Mouse (Mus musculus) MEL (cell line): Measurements from ENCODE around the gene Rnps1. TPM values are rescaled to one million over a fixed set of nuclear protein-coding genes. Genes with fewer than 3 reads are reported as not detected.

Source experiments
- DNase-seq: peaks from one replicate; pipeline ENCODE4 v3.0.0; 2011; ENCODE audit warnings: low read depth, low spot score
- H3K27ac ChIP-seq: 2 replicates; pipeline ENCODE4 v1.5.1; 2012; ENCODE audit warnings: low read depth, mild to moderate bottlenecking, control low read depth, low read length, moderate library complexity; ENCODE audit not compliant: control insufficient read depth
- H3K27me3 ChIP-seq, 2 experiments: fragments of 150-350 bp in 1 of 2; sonication (generic) in 1 of 2; 2 replicates each; pipeline ENCODE4 v1.6.1; 2012; ENCODE audit warnings: low read length in 2 of 2, mild to moderate bottlenecking in 2 of 2, improper control_type of control experiment in 1 of 2, moderate library complexity in 1 of 2; ENCODE audit not compliant: insufficient read depth in 2 of 2, control insufficient read depth in 1 of 2
- H3K36me3 ChIP-seq, 2 experiments: 2 replicates each; pipeline ENCODE4 v1.6.1; 2012 to 2014; ENCODE audit warnings: low read length in 2 of 2, improper control_type of control experiment in 1 of 2, inconsistent platforms in 1 of 2, mild to moderate bottlenecking in 1 of 2; ENCODE audit not compliant: insufficient read depth in 2 of 2, control insufficient read depth in 1 of 2
- H3K4me1 ChIP-seq, 2 experiments: fragments of 150-350 bp in 1 of 2; sonication (generic) in 1 of 2; 2 replicates each; pipeline ENCODE4 v1.6.1; 2012; ENCODE audit warnings: low read length in 2 of 2, improper control_type of control experiment in 1 of 2, mild to moderate bottlenecking in 1 of 2; ENCODE audit not compliant: insufficient read depth in 2 of 2, control insufficient read depth in 1 of 2
- H3K4me3 ChIP-seq, 2 experiments: fragments of 150-350 bp in 1 of 2; sonication (generic) in 1 of 2; 2 replicates each; pipeline ENCODE4 v1.5.1; 2012; ENCODE audit warnings: low read depth in 2 of 2, low read length in 2 of 2, mild to moderate bottlenecking in 2 of 2, moderate library complexity in 2 of 2, control low read depth in 1 of 2, improper control_type of control experiment in 1 of 2; ENCODE audit not compliant: control insufficient read depth in 1 of 2, insufficient read depth in 1 of 2
- H3K79me2 ChIP-seq: 2 replicates; pipeline ENCODE4 v1.6.1; 2012; ENCODE audit warnings: mild to moderate bottlenecking, low read length, moderate library complexity; ENCODE audit not compliant: control insufficient read depth, poor library complexity, insufficient read depth
- H3K9ac ChIP-seq: 2 replicates; pipeline ENCODE4 v1.6.1; 2012; ENCODE audit warnings: low read depth, mild to moderate bottlenecking, control low read depth, low read length, moderate library complexity; ENCODE audit not compliant: control insufficient read depth, poor library complexity, severe bottlenecking
- H3K9me3 ChIP-seq: fragments of 150-350 bp; sonication (generic); replicated peaks from 2 replicates; pipeline ENCODE4 v1.6.1; 2012; ENCODE audit warnings: mild to moderate bottlenecking, low read length, improper control_type of control experiment, moderate library complexity; ENCODE audit not compliant: insufficient read depth
- BHLHE40 ChIP-seq: IDR thresholded peaks from 2 replicates; pipeline ENCODE4 v1.6.1; 2012; ENCODE audit warnings: low read depth, mild to moderate bottlenecking, inconsistent platforms, low read length, improper control_type of control experiment, borderline replicate concordance
- CHD1 ChIP-seq: IDR thresholded peaks from 2 replicates; pipeline ENCODE4 v1.6.1; 2012; ENCODE audit warnings: low read depth, mild to moderate bottlenecking, inconsistent platforms, low read length, improper control_type of control experiment
- CTCF ChIP-seq, 3 experiments: IDR thresholded peaks in 2 of 3; conservative IDR thresholded peaks in 1 of 3; 2 replicates each; pipeline ENCODE4 v1.5.1; 2011 to 2012; ENCODE audit warnings: low read length in 3 of 3, low read depth in 2 of 3, mild to moderate bottlenecking in 2 of 3, improper control_type of control experiment in 1 of 3, inconsistent platforms in 1 of 3, mixed read lengths in 1 of 3, moderate library complexity in 1 of 3; ENCODE audit not compliant: control insufficient read depth in 1 of 3, insufficient read depth in 1 of 3, poor library complexity in 1 of 3, severe bottlenecking in 1 of 3
- E2F4 ChIP-seq: IDR thresholded peaks from 2 replicates; pipeline ENCODE4 v1.6.1; 2011; ENCODE audit warnings: low read depth, low read length, improper control_type of control experiment, borderline replicate concordance
- ELF1 ChIP-seq: IDR thresholded peaks from 2 replicates; pipeline ENCODE4 v1.6.1; 2014; ENCODE audit warnings: low read depth, mild to moderate bottlenecking, inconsistent platforms, low read length, improper control_type of control experiment, moderate library complexity
- EP300 ChIP-seq, 2 experiments: IDR thresholded peaks; 2 replicates each; pipeline ENCODE4 v1.6.1; 2011; ENCODE audit warnings: improper control_type of control experiment in 2 of 2, low read length in 2 of 2, low read depth in 1 of 2, mild to moderate bottlenecking in 1 of 2
- ETS1 ChIP-seq: IDR thresholded peaks from 2 replicates; pipeline ENCODE4 v1.6.1; 2012; ENCODE audit warnings: low read depth, mild to moderate bottlenecking, inconsistent platforms, low read length, improper control_type of control experiment, moderate library complexity
- GABPA ChIP-seq: IDR thresholded peaks from 2 replicates; pipeline ENCODE4 v1.6.1; 2012; ENCODE audit warnings: low read depth, mild to moderate bottlenecking, inconsistent platforms, low read length, improper control_type of control experiment, moderate library complexity
- GATA1 ChIP-seq: IDR thresholded peaks from 2 replicates; pipeline ENCODE4 v1.6.1; 2011; ENCODE audit warnings: low read depth, low read length, improper control_type of control experiment
- HCFC1 ChIP-seq: IDR thresholded peaks from 2 replicates; pipeline ENCODE4 v1.6.1; 2012; ENCODE audit warnings: low read depth, mild to moderate bottlenecking, inconsistent platforms, low read length, improper control_type of control experiment, moderate library complexity
- JUND ChIP-seq: IDR thresholded peaks from 2 replicates; pipeline ENCODE4 v1.6.1; 2011; ENCODE audit warnings: low read depth, mild to moderate bottlenecking, improper control_type of control experiment, low read length
- KAT2A ChIP-seq: conservative IDR thresholded peaks from 2 replicates; pipeline ENCODE4 v1.6.1; 2012; ENCODE audit warnings: low read depth, low read length, improper control_type of control experiment, inconsistent platforms
- MAFK ChIP-seq: IDR thresholded peaks from 2 replicates; pipeline ENCODE4 v1.6.1; 2011; ENCODE audit warnings: low read depth, mild to moderate bottlenecking, low read length, improper control_type of control experiment, borderline replicate concordance
- MAX ChIP-seq: IDR thresholded peaks from 2 replicates; pipeline ENCODE4 v1.6.1; 2011; ENCODE audit warnings: low read length, improper control_type of control experiment
- MAZ ChIP-seq: IDR thresholded peaks from 2 replicates; pipeline ENCODE4 v1.6.1; 2012; ENCODE audit warnings: low read depth, mild to moderate bottlenecking, inconsistent platforms, low read length, improper control_type of control experiment
- MEF2A ChIP-seq: IDR thresholded peaks from 2 replicates; pipeline ENCODE4 v1.6.1; 2014; ENCODE audit warnings: low read depth, mild to moderate bottlenecking, inconsistent platforms, low read length, improper control_type of control experiment; ENCODE audit not compliant: poor library complexity, insufficient replicate concordance, severe bottlenecking; ENCODE audit errors: extremely low read depth
- MXI1 ChIP-seq: IDR thresholded peaks from 2 replicates; pipeline ENCODE4 v1.6.1; 2011; ENCODE audit warnings: mild to moderate bottlenecking, low read depth, low read length, improper control_type of control experiment
- MYB ChIP-seq: IDR thresholded peaks from 2 replicates; pipeline ENCODE4 v1.6.1; 2011; ENCODE audit warnings: mild to moderate bottlenecking, low read depth, low read length, improper control_type of control experiment
- NELFE ChIP-seq: IDR thresholded peaks from 2 replicates; pipeline ENCODE4 v1.6.1; 2011; ENCODE audit warnings: low read depth, low read length, improper control_type of control experiment
- NRF1 ChIP-seq: IDR thresholded peaks from 2 replicates; pipeline ENCODE4 v1.6.1; 2014; ENCODE audit warnings: low read depth, mild to moderate bottlenecking, inconsistent platforms, low read length, improper control_type of control experiment, moderate library complexity; ENCODE audit not compliant: poor library complexity, insufficient read depth, severe bottlenecking
- POLR2A ChIP-seq, 2 experiments: IDR thresholded peaks; 2 replicates each; pipeline ENCODE4 v1.6.1; 2011 to 2012; ENCODE audit warnings: low read length in 2 of 2, mild to moderate bottlenecking in 2 of 2, control low read depth in 1 of 2, improper control_type of control experiment in 1 of 2, low read depth in 1 of 2, moderate library complexity in 1 of 2; ENCODE audit not compliant: control insufficient read depth in 1 of 2, insufficient read depth in 1 of 2, poor library complexity in 1 of 2
- POLR2AphosphoS2 ChIP-seq: IDR thresholded peaks from 2 replicates; pipeline ENCODE4 v1.6.1; 2011; ENCODE audit warnings: low read length, improper control_type of control experiment
- POLR2AphosphoS5 ChIP-seq: IDR thresholded peaks from 2 replicates; pipeline ENCODE4 v1.6.1; 2012; ENCODE audit warnings: low read depth, borderline replicate concordance, mild to moderate bottlenecking, inconsistent platforms, low read length, moderate library complexity, mixed read lengths
- RAD21 ChIP-seq: IDR thresholded peaks from 2 replicates; pipeline ENCODE4 v1.6.1; 2011; ENCODE audit warnings: mild to moderate bottlenecking, low read depth, low read length, improper control_type of control experiment
- RCOR1 ChIP-seq: IDR thresholded peaks from 2 replicates; pipeline ENCODE4 v1.6.1; 2012; ENCODE audit warnings: low read depth, mild to moderate bottlenecking, inconsistent platforms, low read length, improper control_type of control experiment
- SIN3A ChIP-seq: IDR thresholded peaks from 2 replicates; pipeline ENCODE4 v1.6.1; 2012; ENCODE audit warnings: low read length, improper control_type of control experiment, inconsistent platforms
- SMC3 ChIP-seq: IDR thresholded peaks from 2 replicates; pipeline ENCODE4 v1.6.1; 2011; ENCODE audit warnings: low read depth, low read length, improper control_type of control experiment
- TAL1 ChIP-seq: IDR thresholded peaks from 2 replicates; pipeline ENCODE4 v1.6.1; 2012; ENCODE audit warnings: mild to moderate bottlenecking, inconsistent platforms, low read length, moderate library complexity, mixed read lengths
- TBP ChIP-seq: IDR thresholded peaks from 2 replicates; pipeline ENCODE4 v1.8.0; 2011; ENCODE audit warnings: low read depth, low read length, improper control_type of control experiment
- TCF12 ChIP-seq: IDR thresholded peaks from 2 replicates; pipeline ENCODE4 v1.6.1; 2014; ENCODE audit warnings: low read depth, mild to moderate bottlenecking, inconsistent platforms, low read length, improper control_type of control experiment, moderate library complexity
- UBTF ChIP-seq: IDR thresholded peaks from 2 replicates; pipeline ENCODE4 v1.6.1; 2012; ENCODE audit warnings: low read depth, mild to moderate bottlenecking, inconsistent platforms, low read length, improper control_type of control experiment, moderate library complexity, borderline replicate concordance; ENCODE audit not compliant: insufficient read depth
- USF1 ChIP-seq: IDR thresholded peaks from 2 replicates; pipeline ENCODE4 v1.6.1; 2014; ENCODE audit warnings: low read depth, mild to moderate bottlenecking, inconsistent platforms, low read length, improper control_type of control experiment, moderate library complexity
- USF2 ChIP-seq, 2 experiments: IDR thresholded peaks; 2 replicates each; pipeline ENCODE4 v1.6.1; 2011 to 2012; ENCODE audit warnings: improper control_type of control experiment in 2 of 2, low read length in 2 of 2, borderline replicate concordance in 1 of 2, inconsistent platforms in 1 of 2, low read depth in 1 of 2, mild to moderate bottlenecking in 1 of 2; ENCODE audit not compliant: insufficient read depth in 1 of 2
- ZC3H11A ChIP-seq: IDR thresholded peaks from 2 replicates; pipeline ENCODE4 v1.6.1; 2012; ENCODE audit warnings: low read depth, mild to moderate bottlenecking, inconsistent platforms, low read length, improper control_type of control experiment
- ZKSCAN1 ChIP-seq: IDR thresholded peaks from 2 replicates; pipeline ENCODE4 v1.6.1; 2012; ENCODE audit warnings: low read depth, mild to moderate bottlenecking, inconsistent platforms, low read length, improper control_type of control experiment, moderate library complexity
- ZNF384 ChIP-seq: IDR thresholded peaks from 2 replicates; pipeline ENCODE4 v1.6.1; 2012; ENCODE audit warnings: low read depth, mild to moderate bottlenecking, inconsistent platforms, low read length, improper control_type of control experiment
- polyA plus RNA-seq, 2 experiments: library from polyadenylated mRNA; stranded (reverse) in 1 of 2; unstranded in 1 of 2; fragments of >175 nt in 1 of 2; fragments of >200 nt in 1 of 2; gene quantifications; 2 replicates each; pipeline versions ENCODE4 v1.2.1 to v1.2.4; 2012; ENCODE audit warnings: low replicate concordance in 2 of 2, low read depth in 1 of 2; ENCODE audit not compliant: insufficient read length in 2 of 2, insufficient read depth in 1 of 2, missing spikeins in 1 of 2
- total RNA-seq: library from RNA; depleted of rRNA; stranded (reverse); fragments of 300-350 nt; gene quantifications from 2 replicates; pipeline ENCODE4 v1.2.3, GENCODE M21; 2012

Rnps1 gene
- total and polyA plus RNA-seq, 3 experiments: 156 to 282 TPM; not detected in 1

- Histone ChIP-seq H3K36me3 (peaks cover 0 to 8% of the 10 kb centered on the region in 2 experiments; a peak in 2 of 4 replicates), H3K27me3 (no peaks in the 10 kb centered on the region), H3K4me3 (peak within 1 kb of the TSS; percentile 70 to 97), H3K9me3 (no peaks in the 10 kb centered on the region), H3K79me2 (peaks cover 25% of the 10 kb centered on the region), H3K4me1 (peaks cover 0 to 12% of the 10 kb centered on the region in 2 experiments; a peak in 3 of 4 replicates), H3K27ac (peak within 1 kb of the TSS; percentile 88), H3K9ac (peak within 1 kb of the TSS; percentile 89)
- DNase-seq: peak; percentile 99
- no peak for TF ChIP-seq ZC3H11A
- no peak for TF ChIP-seq BHLHE40
- no peak for TF ChIP-seq JUND
- TF ChIP-seq SMC3: no peak
- TF ChIP-seq TBP: peak; percentile 2; the same call in 1 of the 2 replicates
- peak; percentile 69 for TF ChIP-seq NRF1
- no peak for TF ChIP-seq MEF2A
- TF ChIP-seq ETS1: no peak
- TF ChIP-seq RAD21: no peak
- TF ChIP-seq USF2 (IDR thresholded peaks at IDR 0.05; ENCODE audit: borderline replicate concordance in 1 of 2, insufficient read depth in 1 of 2, low read depth in 1 of 2, low read length in 2 of 2): no peak
- peak; percentile 68 for TF ChIP-seq NELFE
- TF ChIP-seq HCFC1: peak; percentile 53; the same call in 1 of the 2 replicates
- TF ChIP-seq ZNF384: no peak
- no peak for TF ChIP-seq TAL1
- TF ChIP-seq USF1: no peak
- no peak for TF ChIP-seq ZKSCAN1
- no peak; the same call in 1 of the 2 replicates for TF ChIP-seq MAX
- TF ChIP-seq RCOR1: no peak
- TF ChIP-seq TCF12: peak; percentile 44; the same call in 1 of the 2 replicates
- no peak for TF ChIP-seq GABPA
- TF ChIP-seq POLR2AphosphoS2: peak; percentile 72; the same call in 1 of the 2 replicates
- no peak for TF ChIP-seq MAZ
- peak; percentile 30 for TF ChIP-seq MXI1
- TF ChIP-seq E2F4: peak; percentile 55; the same call in 1 of the 2 replicates
- TF ChIP-seq POLR2AphosphoS5: no peak
- TF ChIP-seq SIN3A: peak; percentile 65
- no peak for TF ChIP-seq KAT2A
- no peak for TF ChIP-seq CTCF (IDR thresholded peaks at IDR 0.05 in 2 of 3, conservative IDR thresholded peaks at IDR 0.05 in 1 of 3; ENCODE audit: control insufficient read depth in 1 of 3, insufficient read depth in 1 of 3, low read depth in 2 of 3, low read length in 3 of 3, poor library complexity in 1 of 3, severe bottlenecking in 1 of 3)
- TF ChIP-seq MYB: no peak
- no peak for TF ChIP-seq MAFK
- no peak for TF ChIP-seq GATA1
- no peak for TF ChIP-seq EP300 (IDR thresholded peaks at IDR 0.05; ENCODE audit: low read depth in 1 of 2, low read length in 2 of 2)
- no peak for TF ChIP-seq CHD1
- TF ChIP-seq ELF1: peak; percentile 80
- no peak for TF ChIP-seq UBTF
- peak; percentile 88 for TF ChIP-seq POLR2A (IDR thresholded peaks at IDR 0.05; ENCODE audit: control insufficient read depth in 1 of 2, insufficient read depth in 1 of 2, low read depth in 1 of 2, low read length in 2 of 2, poor library complexity in 1 of 2)
These were observed 55.7 kb downstream of the Rnps1 start, which contains the start of the genes E4f1 and Pgp for GRCm38 (mm10) chr17:24469910-24470602. E4f1 (minus strand) TSS chr17:24470313. Pgp (plus strand) TSS chr17:24470392.
